Mouse (Mus musculus): ENCODE measurements around the gene Plin1. TPM values are rescaled to one million over a fixed set of nuclear protein-coding genes. Genes with fewer than 3 reads are reported as not detected.

Plin1 gene
- polyA plus RNA-seq (2015; fragmentation: Nextera tagmentation; extraction: Ambion mirVana): 0.45 and 0.60 TPM in 2 replicates

GRCm38 (mm10) chr7:79732622-79733021 lies at the start of gene Plin1:
Gene Plin1, minus strand, starts transcription at chr7:79732903.
- H3K9ac ChIP-seq (replicated peaks; ENCODE audit: low read depth): no peak within 1 kb of the TSS
- H3K4me1 ChIP-seq (ENCODE audit: insufficient read depth, low read depth, low read length): no peaks in the 10 kb centered on the region
- H3K9me3 ChIP-seq (ENCODE audit: low read length): no peaks in the 10 kb centered on the region
- ATAC-seq (0 out of 2 replicates have a peak, but pooled peaks have one; percentile 31), DNase-seq (ENCODE audit: low spot score) (peak; percentile 45)
- H3K27ac ChIP-seq (ENCODE audit: low read length): no peak within 1 kb of the TSS
- 43% methylated on average over 4 of the region's 4 CpGs for WGBS
- no peak within 1 kb of the TSS for H3K4me3 ChIP-seq (ENCODE audit: low read depth, low read length)
- no peaks in the 10 kb centered on the region; the same call in 1 of the 2 replicates for H3K27me3 ChIP-seq (replicated peaks; ENCODE audit: insufficient read depth, low read length)
- no peaks in the 10 kb centered on the region for H3K36me3 ChIP-seq (ENCODE audit: insufficient read depth, low read length)
- H3K4me2 ChIP-seq (replicated peaks; ENCODE audit: low read depth, low read length): no peak within 1 kb of the TSS
- TF ChIP-seq CTCF (IDR thresholded peaks at IDR 0.05) (no peak), EP300 (IDR thresholded peaks at IDR 0.05) (no peak)

GRCm38 (mm10) chr7:79782516-79782855 lies 49.8 kb upstream of the Plin1 start:
- Histone ChIP-seq H3K4me2 (replicated peaks; ENCODE audit: low read depth, low read length) (no peak overlapping the region), H3K27ac (ENCODE audit: low read length) (no peak overlapping the region), H3K9me3 (ENCODE audit: low read length) (no peaks in the 10 kb centered on the region), H3K4me3 (ENCODE audit: low read depth, low read length) (no peak overlapping the region), H3K27me3 (replicated peaks; ENCODE audit: insufficient read depth, low read length) (no peaks in the 10 kb centered on the region), H3K4me1 (ENCODE audit: insufficient read depth, low read depth, low read length) (no peaks in the 10 kb centered on the region), H3K36me3 (ENCODE audit: insufficient read depth, low read length) (no peaks in the 10 kb centered on the region), H3K9ac (replicated peaks; ENCODE audit: low read depth) (no peak overlapping the region)
- ATAC-seq: no peak
- no peak for DNase-seq (ENCODE audit: low spot score)
- WGBS: 76% methylated on average over 2 of the region's 2 CpGs
- TF ChIP-seq CTCF (IDR thresholded peaks at IDR 0.05): no peak
- no peak for TF ChIP-seq EP300 (IDR thresholded peaks at IDR 0.05)

- Histone ChIP-seq H3K9me3 (ENCODE audit: low read length) (no peaks in the 10 kb centered on the region), H3K27ac (ENCODE audit: low read length) (no peak overlapping the region), H3K36me3 (ENCODE audit: insufficient read depth, low read length) (no peaks in the 10 kb centered on the region), H3K27me3 (replicated peaks; ENCODE audit: insufficient read depth, low read length) (no peaks in the 10 kb centered on the region), H3K4me2 (replicated peaks; ENCODE audit: low read depth, low read length) (no peak overlapping the region), H3K4me3 (ENCODE audit: low read depth, low read length) (no peak overlapping the region), H3K9ac (replicated peaks; ENCODE audit: low read depth) (no peak overlapping the region), H3K4me1 (ENCODE audit: insufficient read depth, low read depth, low read length) (no peaks in the 10 kb centered on the region)
- TF ChIP-seq CTCF (IDR thresholded peaks at IDR 0.05) (no peak), EP300 (IDR thresholded peaks at IDR 0.05) (no peak)
- 68% methylated on average over 11 of the region's 11 CpGs for WGBS
- DNase-seq (ENCODE audit: low spot score): no peak
- ATAC-seq: no peak
Observed at GRCm38 (mm10) chr7:79781826-79782515, 49.3 kb upstream of the Plin1 start.

GRCm38 (mm10) chr7:79780647-79781626 lies 48.2 kb upstream of the Plin1 start:
- WGBS: 23% methylated on average over 16 of the region's 16 CpGs
- ATAC-seq (peak; percentile 82), DNase-seq (ENCODE audit: low spot score) (peak; percentile 85)
- H3K9ac ChIP-seq (replicated peaks; ENCODE audit: low read depth): 0 out of 2 replicates have a peak overlapping the region, but pooled peaks have one; percentile 12
- H3K4me2 ChIP-seq (replicated peaks; ENCODE audit: low read depth, low read length): peak overlapping the region; percentile 64
- H3K4me3 ChIP-seq (ENCODE audit: low read depth, low read length): peak overlapping the region; percentile 33
- H3K27ac ChIP-seq (ENCODE audit: low read length): no peak overlapping the region
- no peaks in the 10 kb centered on the region for H3K9me3 ChIP-seq (ENCODE audit: low read length)
- H3K36me3 ChIP-seq (ENCODE audit: insufficient read depth, low read length): no peaks in the 10 kb centered on the region
- H3K27me3 ChIP-seq (replicated peaks; ENCODE audit: insufficient read depth, low read length): no peaks in the 10 kb centered on the region
- no peaks in the 10 kb centered on the region for H3K4me1 ChIP-seq (ENCODE audit: insufficient read depth, low read depth, low read length)
- TF ChIP-seq CTCF (IDR thresholded peaks at IDR 0.05) (peak; percentile 91), EP300 (IDR thresholded peaks at IDR 0.05) (no peak)

- Histone ChIP-seq H3K4me1 (ENCODE audit: insufficient read depth, low read depth, low read length) (no peaks in the 10 kb centered on the region), H3K4me3 (ENCODE audit: low read depth, low read length) (no peak overlapping the region), H3K9me3 (ENCODE audit: low read length) (no peaks in the 10 kb centered on the region), H3K4me2 (replicated peaks; ENCODE audit: low read depth, low read length) (no peak overlapping the region), H3K9ac (replicated peaks; ENCODE audit: low read depth) (no peak overlapping the region), H3K27me3 (replicated peaks; ENCODE audit: insufficient read depth, low read length) (no peaks in the 10 kb centered on the region), H3K36me3 (ENCODE audit: insufficient read depth, low read length) (no peaks in the 10 kb centered on the region), H3K27ac (ENCODE audit: low read length) (no peak overlapping the region)
- no peak for DNase-seq (ENCODE audit: low spot score)
- WGBS: 50% methylated on average over 15 of the region's 15 CpGs
- TF ChIP-seq EP300 (IDR thresholded peaks at IDR 0.05): no peak
- no peak for ATAC-seq
Observed at GRCm38 (mm10) chr7:79771561-79772512, 39.1 kb upstream of the Plin1 start.
